Comparison of ENCODE assay signal across 16 mouse cellular contexts in genomic region chr1:156765311-156765710, GRCm38 (mm10). TPM values are rescaled to one million over a fixed set of nuclear protein-coding genes. Genes with fewer than 3 reads are reported as not detected.
DNase-seq lines count a peak whose midpoint lies in the region.
"Had no signal": no experiment of that assay in that cellular context is flagged by ENCODE, and none has a peak within 500 bp of the region (broad histone marks: within the 10 kb centered on the region; RNA-seq: fewer than 3 reads in every experiment).

No protein-coding gene starts in this region.

- intact Hi-C loops in left cerebral cortex, postnatal 4 days (cut with DNase I) = no loop called here
- intact Hi-C loops in left cerebral cortex, postnatal 25 days (cut with DNase I) = loop anchor here (5.0 kb wide), 2 partner anchors 97 to 402 kb away; no protein-coding TSS in a partner anchor
- intact Hi-C loops in heart, postnatal 14 days (cut with DNase I) = no loop called here
- intact Hi-C loops in heart, postnatal 25 days (cut with DNase I) = no loop called here

- DNase-seq in left cerebral cortex, adult 11 months (ENCODE audit: low spot score) = peak; percentile 36
- DNase-seq in left cerebral cortex, postnatal 4 days = no peak
- DNase-seq in frontal cortex, postnatal 36 days (ENCODE audit: low spot score in 2 of 2) = peak; percentile 26 to 54
- DNase-seq in left cerebral cortex, postnatal 25 days (ENCODE audit: low spot score in 2 of 2) = peak; percentile 37 to 92
- peak; percentile 93 for DNase-seq in telencephalon, adult 2 months (ENCODE audit: low read depth, low spot score)
- DNase-seq in heart, postnatal 14 days = no peak
- DNase-seq in heart, postnatal 25 days (ENCODE audit: low spot score) = no peak
- DNase-seq: adrenal gland, postnatal 14 days; cerebellum, adult 18-20 months; cerebellum, postnatal 10 days; heart, adult 2 months; heart, postnatal 10 days; kidney, adult 8-10 months; lung, adult 18-20 months; lung, postnatal 4 days; thymus, postnatal 14 days had no signal

RNA-seq across cellular contexts. Expression of gene Fam20b, which starts 46.4 kb away (rescaled TPM):
- 10 to 100 TPM; 57.3 to 58.4 TPM for total RNA-seq in left cerebral cortex, postnatal 4 days (2021)
- 10 to 100 TPM; 68.3 to 73.2 TPM for total RNA-seq in left cerebral cortex, postnatal 25 days (2021)
- 10 to 100 TPM; 40.2 to 42.5 TPM for total RNA-seq in heart, postnatal 14 days (2021)
- 10 to 100 TPM; 48.1 to 51.9 TPM for total RNA-seq in heart, postnatal 25 days (2021)

Comparison
In these comparisons a context has a peak if more than half of its experiments do, and no peak if none do; other contexts are left out.
1. DNase-seq: peak in left cerebral cortex, adult 11 months (single experiment), frontal cortex, postnatal 36 days (2 of 2), left cerebral cortex, postnatal 25 days (2 of 2) and telencephalon, adult 2 months (single experiment); none in left cerebral cortex, postnatal 4 days (single experiment), heart, postnatal 14 days (0 of 2) and heart, postnatal 25 days (single experiment).